Mouse (Mus musculus) thymus, adult 2 months (tissue): ENCODE data around the gene Arid1a. TPM values are rescaled to one million over a fixed set of nuclear protein-coding genes. Genes with fewer than 3 reads are reported as not detected.

Experiments
- DNase-seq: peaks from one replicate; pipeline ENCODE4 v3.0.0; 2021
- H3K27ac ChIP-seq: fragments of 200-500 bp; 2 replicates; pipeline ENCODE4 v1.5.1; 2012; ENCODE audit warnings: low read length, control low read depth; ENCODE audit not compliant: control insufficient read depth, insufficient read depth
- H3K27me3 ChIP-seq: fragments of 200-500 bp; 2 replicates; pipeline ENCODE4 v1.6.1; 2012; ENCODE audit warnings: mild to moderate bottlenecking, low read length, moderate library complexity, mixed read lengths; ENCODE audit not compliant: control insufficient read depth, insufficient read depth
- H3K36me3 ChIP-seq: fragments of 200-500 bp; 2 replicates; pipeline ENCODE4 v1.6.1; 2012; ENCODE audit warnings: mild to moderate bottlenecking, low read length, moderate library complexity; ENCODE audit not compliant: control insufficient read depth, insufficient read depth
- H3K4me1 ChIP-seq: fragments of 200-500 bp; replicated peaks from 2 replicates; pipeline ENCODE4 v1.6.1; 2012; ENCODE audit warnings: low read length; ENCODE audit not compliant: control insufficient read depth, insufficient read depth
- H3K4me3 ChIP-seq: fragments of 200-500 bp; 2 replicates; pipeline ENCODE4 v1.5.1; 2012; ENCODE audit warnings: mild to moderate bottlenecking, low read length, control low read depth, moderate library complexity; ENCODE audit not compliant: control insufficient read depth, insufficient read depth
- CTCF ChIP-seq: fragments of 200-500 bp; IDR thresholded peaks from 2 replicates; pipeline ENCODE4 v1.5.1; 2012; ENCODE audit warnings: mild to moderate bottlenecking, control low read depth, low read length, moderate library complexity, borderline replicate concordance; ENCODE audit not compliant: control insufficient read depth, poor library complexity, insufficient read depth; ENCODE audit errors: extremely low read depth
- POLR2A ChIP-seq: fragments of 200-500 bp; IDR thresholded peaks from 2 replicates; pipeline ENCODE4 v1.6.1; 2012; ENCODE audit warnings: mild to moderate bottlenecking, low read length, control low read depth, moderate library complexity; ENCODE audit not compliant: control insufficient read depth, poor library complexity, insufficient read depth; ENCODE audit errors: extremely low read depth
- WGBS: fragments of 180-500 bp; shearing (Covaris S2); methylation state at CpG from one replicate; pipeline ENCODE4 v1.1.7; 2018; 5-methylcytosine and 5-hydroxymethylcytosine counted together
- polyA plus RNA-seq: library from polyadenylated mRNA; depleted of rRNA; stranded (reverse); fragments of >200 nt; gene quantifications from 2 replicates; pipeline ENCODE4 v1.2.3, GENCODE M21; 2012

Arid1a gene
- polyA plus RNA-seq, 1 experiment, result 289 TPM

- peak overlapping the region; percentile 79 for H3K27ac ChIP-seq
- DNase-seq, result peak; percentile 75
- H3K27me3 ChIP-seq, result no peaks in the 10 kb centered on the region
- no peaks in the 10 kb centered on the region; the same call in 1 of the 2 replicates for H3K36me3 ChIP-seq
- TF ChIP-seq POLR2A (peak; percentile 44; the same call in 1 of the 2 replicates), CTCF (no peak)
- WGBS, result under 1% methylated on average over 48 of the region's 99 CpGs
- H3K4me1 ChIP-seq, result peaks cover 25% of the 10 kb centered on the region
- H3K4me3 ChIP-seq, result peak overlapping the region; percentile 99
Observed at GRCm38 (mm10) chr4:133753375-133754190, 3.0 kb downstream of the Arid1a start.

GRCm38 (mm10) chr4:133752449-133753374, 3.9 kb downstream of the Arid1a start:
- H3K4me1 ChIP-seq, result peaks cover 29% of the 10 kb centered on the region
- under 1% methylated on average over 117 of the region's 121 CpGs for WGBS

GRCm38 (mm10) chr4:133751521-133752448, 4.8 kb downstream of the Arid1a start:
- Histone ChIP-seq H3K4me3 (peak overlapping the region; percentile 99), H3K36me3 (no peaks in the 10 kb centered on the region; the same call in 1 of the 2 replicates), H3K27me3 (no peaks in the 10 kb centered on the region), H3K4me1 (peaks cover 29% of the 10 kb centered on the region), H3K27ac (peak overlapping the region; percentile 81)
- 1% methylated on average over 23 of the region's 31 CpGs for whole genome bisulfite sequencing
- TF ChIP-seq CTCF (0 out of 2 replicates have a peak, but pooled peaks have one; percentile 20), POLR2A (no peak)
- peak; percentile 44 for DNase-seq

More at GRCm38 (mm10) chr4:133752449-133753374, 3.9 kb downstream of the Arid1a start:
- Histone ChIP-seq H3K27me3 (no peaks in the 10 kb centered on the region), H3K4me3 (peak overlapping the region; percentile 99), H3K27ac (peak overlapping the region; percentile 81), H3K36me3 (no peaks in the 10 kb centered on the region; the same call in 1 of the 2 replicates)
- DNase-seq, result peak; percentile 53
- TF ChIP-seq CTCF (no peak), POLR2A (no peak)

GRCm38 (mm10) chr4:133750184-133750775, 6.3 kb downstream of the Arid1a start:
- H3K4me1 ChIP-seq, result peaks cover 22% of the 10 kb centered on the region
- DNase-seq, result no peak
- 14% methylated on average over 7 of the region's 7 CpGs for WGBS
- no peaks in the 10 kb centered on the region; the same call in 1 of the 2 replicates for H3K36me3 ChIP-seq
- no peaks in the 10 kb centered on the region for H3K27me3 ChIP-seq
- no peak for TF ChIP-seq CTCF
- no peak for TF ChIP-seq POLR2A
- no peak overlapping the region for H3K27ac ChIP-seq
- peak overlapping the region; percentile 19 for H3K4me3 ChIP-seq

- no peak for TF ChIP-seq POLR2A
- Histone ChIP-seq H3K27ac (no peak overlapping the region), H3K27me3 (no peaks in the 10 kb centered on the region), H3K4me3 (no peak overlapping the region), H3K4me1 (peaks cover 9% of the 10 kb centered on the region), H3K36me3 (peaks cover 15% of the 10 kb centered on the region)
- WGBS, result 82% methylated on average over 3 of the region's 3 CpGs
- DNase-seq, result no peak
Observed at GRCm38 (mm10) chr4:133735282-133735681, 21.3 kb downstream of the Arid1a start.
